Mouse (Mus musculus) colon, adult 2 months (tissue): Measurements from ENCODE around the gene Tmbim4. TPM values are rescaled to one million over a fixed set of nuclear protein-coding genes. Genes with fewer than 3 reads are reported as not detected.

ENCODE experiments used
- polyA plus RNA-seq: library from polyadenylated mRNA; depleted of rRNA; stranded (reverse); fragments of >200 nt; gene quantifications from 2 replicates; pipeline ENCODE4 v1.2.3, GENCODE M21; 2012; rRNA removed

Tmbim4 gene
- 510 and 523 TPM in 2 replicates for polyA plus RNA-seq

DNA sequence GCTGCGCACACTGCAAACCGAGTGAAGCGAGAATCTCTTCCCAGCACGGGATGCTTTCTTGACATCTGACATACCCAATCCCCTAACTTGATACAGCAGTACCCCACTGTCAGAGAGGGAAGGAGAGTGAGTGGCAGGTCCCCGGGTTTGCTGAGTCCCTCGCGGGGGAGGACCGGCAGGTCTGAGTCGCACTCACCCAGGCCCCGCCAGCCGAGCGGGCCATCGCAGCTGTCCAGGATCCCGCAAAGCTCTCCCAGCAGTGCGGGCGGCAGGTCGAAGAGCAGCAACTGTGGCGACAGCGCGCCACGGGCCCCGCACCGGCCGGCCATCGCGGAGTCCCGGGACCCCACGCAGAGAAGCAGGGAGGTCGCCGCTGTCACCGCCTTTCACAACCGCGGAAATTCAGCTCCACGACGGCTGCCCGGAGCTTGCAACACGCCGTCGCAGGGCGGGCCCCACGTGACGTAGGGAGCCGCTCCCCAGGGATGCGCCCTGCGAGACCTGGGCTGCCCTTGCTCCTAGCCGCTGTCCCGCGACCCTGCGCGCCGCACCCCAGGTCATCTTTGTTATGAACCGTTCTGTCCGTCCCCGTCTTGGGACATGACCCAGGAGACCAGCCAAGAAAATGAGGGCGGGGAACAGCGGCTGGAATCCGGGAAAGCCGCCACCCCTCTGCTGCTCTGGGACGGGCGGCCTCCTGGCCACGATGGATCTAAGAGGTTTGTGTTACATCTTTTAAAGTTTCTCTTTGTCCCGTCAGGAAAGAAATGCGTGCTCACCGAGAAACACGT lies at the start of gene Tmbim4:
TSS of gene Tmbim4 (plus strand) at position 460 of the 791 bp plus-strand sequence.

DNA sequence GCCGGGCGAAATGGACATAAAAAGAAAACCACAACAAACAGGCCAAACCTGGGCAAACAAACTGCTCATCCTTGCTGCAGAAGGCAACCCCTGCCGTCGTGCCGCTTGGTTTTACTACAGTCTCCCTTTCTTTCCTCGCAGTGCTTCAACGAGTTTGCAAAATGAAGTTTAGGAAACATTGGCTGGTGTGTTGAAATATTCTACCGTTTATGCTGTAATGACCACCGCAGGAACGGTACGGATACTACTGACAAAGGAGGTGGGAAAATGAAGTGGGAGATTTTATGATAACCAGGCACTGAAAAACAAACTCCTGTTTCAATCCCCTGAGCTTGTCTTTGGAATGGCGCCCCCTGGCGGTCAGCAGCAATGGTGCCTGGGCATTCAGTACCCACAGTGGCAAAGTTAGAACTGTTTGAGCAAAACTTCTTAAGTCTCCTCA lies 592 bp downstream of the Tmbim4 start, which contains the start of gene Irak3:
TSS of gene Irak3 (minus strand) at position 170 of the 442 bp plus-strand sequence.

DNA sequence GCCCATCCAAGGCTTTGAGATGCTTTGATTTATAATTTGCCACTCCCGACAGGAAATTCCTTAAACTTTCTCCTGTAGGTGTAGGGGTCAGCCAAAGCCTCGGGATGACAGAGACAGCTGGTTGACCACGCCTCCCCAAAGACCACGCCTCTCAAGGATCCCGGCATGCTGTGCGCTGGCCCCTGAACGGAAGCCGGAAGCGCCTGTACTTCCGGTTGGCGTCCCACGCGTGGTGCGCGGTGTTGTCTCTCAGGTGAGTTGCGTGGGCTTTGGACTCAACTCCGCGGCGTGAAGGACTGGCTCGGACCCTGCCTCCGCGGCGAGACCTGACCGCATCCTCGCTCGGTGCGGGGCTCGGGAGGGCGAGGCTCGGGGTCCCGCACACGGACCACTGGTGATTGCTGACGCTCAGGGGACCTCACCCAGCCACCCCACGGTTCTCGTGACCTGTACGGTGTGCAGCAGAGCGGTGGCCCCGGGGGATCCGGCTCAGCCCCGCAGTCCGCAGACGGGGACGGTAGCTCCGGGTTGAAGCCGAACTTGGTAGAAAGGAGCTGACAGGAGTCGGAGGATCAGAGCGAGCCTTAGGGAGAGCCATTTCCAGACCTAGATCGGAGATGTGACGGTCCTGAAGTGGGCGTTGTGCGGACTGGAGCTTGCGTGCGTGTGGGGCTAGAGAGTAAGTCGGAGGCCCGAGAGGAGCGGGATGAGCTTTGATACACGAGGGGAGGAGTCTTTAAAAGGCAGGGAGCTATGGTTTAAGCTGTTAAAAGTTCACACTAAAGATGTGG lies 25.7 kb downstream of the Tmbim4 start, which contains the start of gene Llph:
TSS of gene Llph (plus strand) at position 200 of the 791 bp plus-strand sequence.

Other genes starting within 250 kb of the Tmbim4 start
- gene Helb, start 88.6 kb upstream of the Tmbim4 start, polyA plus RNA-seq, result 9.1 and 9.5 TPM in 2 replicates
- 2.6 and 2.8 TPM in 2 replicates for gene Irak3, start 540 bp downstream of the Tmbim4 start, polyA plus RNA-seq
- gene Llph, start 25.5 kb downstream of the Tmbim4 start, polyA plus RNA-seq, result 1.6 and 3.4 TPM in 2 replicates